Mouse (Mus musculus): ENCODE data around the gene Camk2g. TPM values are rescaled to one million over a fixed set of nuclear protein-coding genes. Genes with fewer than 3 reads are reported as not detected.

The Camk2g gene
- total and polyA plus RNA-seq, 3 experiments, result 14.1 to 27.1 TPM; not detected in 1

DNA sequence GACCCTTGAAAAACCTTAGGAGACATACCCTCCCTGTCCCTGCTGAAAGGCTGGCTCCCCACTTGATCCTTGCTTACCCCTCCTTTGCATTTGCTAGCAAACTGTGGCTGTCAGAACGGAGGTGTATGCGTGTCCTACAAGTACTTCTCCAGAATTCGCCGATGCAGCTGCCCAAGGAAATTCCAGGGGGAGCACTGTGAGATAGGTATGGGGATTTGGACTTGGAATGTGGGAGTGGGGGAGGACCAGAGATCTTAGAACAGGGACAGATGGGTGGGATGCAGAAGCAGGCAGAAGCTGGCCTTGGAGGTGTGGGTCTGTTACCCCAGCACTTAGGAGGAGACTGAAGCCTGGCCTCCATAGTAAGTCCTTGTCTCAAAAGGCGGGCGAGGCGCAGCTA lies 43.8 kb upstream of the Camk2g start:
- no peak overlapping the region for H3K27ac ChIP-seq (ENCODE audit: control insufficient read depth, low read depth, low read length)
- H3K9ac ChIP-seq (ENCODE audit: control insufficient read depth, low read depth, low read length, poor library complexity, severe bottlenecking), result no peak overlapping the region
- H3K4me3 ChIP-seq (ENCODE audit: control insufficient read depth in 1 of 2, insufficient read depth in 1 of 2, low read depth in 2 of 2, low read length in 2 of 2), result no peak overlapping the region
- H3K27me3 ChIP-seq (ENCODE audit: control insufficient read depth in 1 of 2, insufficient read depth in 2 of 2, low read length in 2 of 2), result peaks cover 13 to 33% of the 10 kb centered on the region in 2 experiments
- H3K9me3 ChIP-seq (replicated peaks; ENCODE audit: insufficient read depth, low read length), result no peaks in the 10 kb centered on the region
- no peaks in the 10 kb centered on the region for H3K36me3 ChIP-seq (ENCODE audit: control insufficient read depth in 1 of 2, insufficient read depth in 2 of 2, low read length in 2 of 2)
- H3K4me1 ChIP-seq (ENCODE audit: control insufficient read depth in 1 of 2, insufficient read depth in 2 of 2, low read length in 2 of 2), result peaks cover 0 to 6% of the 10 kb centered on the region in 2 experiments; a peak in 2 of 4 replicates
- no peak for DNase-seq (ENCODE audit: low read depth, low spot score)
- TF ChIP-seq MAX (IDR thresholded peaks at IDR 0.05; ENCODE audit: low read length) (no peak), TBP (IDR thresholded peaks at IDR 0.05; ENCODE audit: low read depth, low read length) (no peak), POLR2AphosphoS2 (IDR thresholded peaks at IDR 0.05; ENCODE audit: low read length) (no peak), ETS1 (IDR thresholded peaks at IDR 0.05; ENCODE audit: low read depth, low read length) (no peak), NELFE (IDR thresholded peaks at IDR 0.05; ENCODE audit: low read depth, low read length) (no peak), POLR2AphosphoS5 (IDR thresholded peaks at IDR 0.05; ENCODE audit: borderline replicate concordance, low read depth, low read length) (no peak)
- no peaks in the 10 kb centered on the region for H3K79me2 ChIP-seq (ENCODE audit: control insufficient read depth, insufficient read depth, low read length, poor library complexity)

DNA sequence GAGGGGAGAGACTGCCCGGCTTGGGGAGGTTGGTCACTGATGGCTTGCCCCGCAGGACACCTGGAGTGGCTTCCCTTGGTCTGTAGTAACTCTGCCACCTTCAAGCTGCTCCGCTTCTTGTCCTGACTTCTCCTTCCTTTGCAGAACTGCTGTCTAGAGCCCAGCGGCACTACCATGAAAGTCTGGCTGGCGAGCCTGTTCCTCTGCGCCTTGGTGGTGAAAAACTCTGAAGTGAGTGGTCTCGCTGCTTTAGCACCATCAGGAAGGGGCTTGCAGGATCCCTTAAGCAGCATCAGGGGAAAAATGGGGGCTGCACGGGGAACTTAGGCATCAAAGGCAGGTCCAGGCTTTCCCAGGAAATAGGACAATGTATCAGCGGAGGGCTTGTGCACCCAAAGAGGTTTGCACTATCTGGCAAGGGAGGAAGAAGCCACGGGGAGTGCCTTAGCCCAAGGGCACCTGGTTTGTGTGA lies 43.1 kb upstream of the Camk2g start:
- Histone ChIP-seq H3K9ac (ENCODE audit: control insufficient read depth, low read depth, low read length, poor library complexity, severe bottlenecking) (peak overlapping the region; percentile 41), H3K4me3 (ENCODE audit: control insufficient read depth in 1 of 2, insufficient read depth in 1 of 2, low read depth in 2 of 2, low read length in 2 of 2) (peak overlapping the region; percentile 39 to 41; a peak in 3 of 4 replicates), H3K4me1 (ENCODE audit: control insufficient read depth in 1 of 2, insufficient read depth in 2 of 2, low read length in 2 of 2) (peaks cover 0 to 6% of the 10 kb centered on the region in 2 experiments; a peak in 2 of 4 replicates), H3K79me2 (ENCODE audit: control insufficient read depth, insufficient read depth, low read length, poor library complexity) (no peaks in the 10 kb centered on the region), H3K36me3 (ENCODE audit: control insufficient read depth in 1 of 2, insufficient read depth in 2 of 2, low read length in 2 of 2) (no peaks in the 10 kb centered on the region), H3K27ac (ENCODE audit: control insufficient read depth, low read depth, low read length) (no peak overlapping the region), H3K9me3 (replicated peaks; ENCODE audit: insufficient read depth, low read length) (no peaks in the 10 kb centered on the region), H3K27me3 (ENCODE audit: control insufficient read depth in 1 of 2, insufficient read depth in 2 of 2, low read length in 2 of 2) (peaks cover 13 to 33% of the 10 kb centered on the region in 2 experiments)
- peak; percentile 32 for DNase-seq (ENCODE audit: low read depth, low spot score)
- no peak for TF ChIP-seq EP300 (IDR thresholded peaks at IDR 0.05; ENCODE audit: low read depth in 1 of 2, low read length in 2 of 2)
- no peak for TF ChIP-seq ELF1 (IDR thresholded peaks at IDR 0.05; ENCODE audit: low read depth, low read length)
- no peak for TF ChIP-seq TCF12 (IDR thresholded peaks at IDR 0.05; ENCODE audit: low read depth, low read length)
- no peak for TF ChIP-seq USF1 (IDR thresholded peaks at IDR 0.05; ENCODE audit: low read depth, low read length)
- TF ChIP-seq CTCF (IDR thresholded peaks at IDR 0.05 in 2 of 3, conservative IDR thresholded peaks at IDR 0.05 in 1 of 3; ENCODE audit: control insufficient read depth in 1 of 3, insufficient read depth in 1 of 3, low read depth in 2 of 3, low read length in 3 of 3, poor library complexity in 1 of 3, severe bottlenecking in 1 of 3), result no peak
- no peak for TF ChIP-seq ZKSCAN1 (IDR thresholded peaks at IDR 0.05; ENCODE audit: low read depth, low read length)
- TF ChIP-seq USF2 (IDR thresholded peaks at IDR 0.05; ENCODE audit: borderline replicate concordance in 1 of 2, insufficient read depth in 1 of 2, low read depth in 1 of 2, low read length in 2 of 2), result no peak
- no peak for TF ChIP-seq GATA1 (IDR thresholded peaks at IDR 0.05; ENCODE audit: low read depth, low read length)
- TF ChIP-seq ZMIZ1 (IDR thresholded peaks at IDR 0.05; ENCODE audit: low read depth, low read length), result no peak
- TF ChIP-seq CHD1 (IDR thresholded peaks at IDR 0.05; ENCODE audit: low read depth, low read length), result no peak
- no peak for TF ChIP-seq ZNF384 (IDR thresholded peaks at IDR 0.05; ENCODE audit: low read depth, low read length)
- TF ChIP-seq POLR2AphosphoS2 (IDR thresholded peaks at IDR 0.05; ENCODE audit: low read length), result no peak
- no peak for TF ChIP-seq TBP (IDR thresholded peaks at IDR 0.05; ENCODE audit: low read depth, low read length)
